Mouse (Mus musculus) urinary bladder, adult 18-20 months (tissue): ENCODE results near the gene H2afj.

Experiments used
- DNase-seq, 2 experiments: peaks; one replicate each; pipeline ENCODE4 v3.0.0; 2022; ENCODE audit warnings: low spot score in 2 of 2, mixed read lengths in 2 of 2

Gene H2afj

DNA sequence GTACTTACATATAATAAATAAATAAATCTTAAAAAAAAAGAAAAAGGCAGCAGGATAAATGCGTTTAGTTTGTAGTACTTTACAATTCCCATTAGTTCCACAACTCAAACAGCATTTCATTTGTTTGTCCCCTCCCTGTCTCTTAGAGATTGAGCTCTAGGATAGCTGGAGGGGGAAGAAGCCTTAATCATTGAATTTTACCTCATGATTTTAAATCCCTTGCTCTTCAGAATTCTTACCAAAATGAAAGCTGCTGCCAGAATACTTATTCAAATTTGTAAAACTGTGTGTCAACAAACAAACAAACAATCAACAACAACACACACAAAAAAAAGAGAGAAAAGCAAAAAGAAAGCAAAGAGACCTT, 2.7 kb upstream of the H2afj start:
- no peak for DNase-seq

DNA sequence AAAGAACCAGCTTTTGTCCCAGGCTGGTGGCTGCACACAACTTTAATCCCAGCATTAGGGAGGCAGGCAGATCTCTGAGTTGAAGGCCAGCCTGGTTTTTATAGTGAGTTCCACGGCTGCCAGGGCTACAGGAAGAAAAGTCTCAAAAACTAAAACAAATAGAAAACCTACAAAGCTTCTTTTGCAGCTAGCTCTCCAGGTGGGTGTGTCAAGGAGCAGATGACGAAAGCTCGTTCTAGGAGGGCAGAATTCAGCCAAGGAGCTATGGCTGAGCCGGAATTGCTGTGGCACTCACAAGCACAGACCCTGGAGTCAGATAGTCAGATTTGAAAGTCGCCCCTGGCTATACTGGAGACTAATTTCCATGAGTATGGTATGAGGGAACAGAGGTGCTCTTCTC, 1.2 kb upstream of the H2afj start:
- DNase-seq: no peak

DNA sequence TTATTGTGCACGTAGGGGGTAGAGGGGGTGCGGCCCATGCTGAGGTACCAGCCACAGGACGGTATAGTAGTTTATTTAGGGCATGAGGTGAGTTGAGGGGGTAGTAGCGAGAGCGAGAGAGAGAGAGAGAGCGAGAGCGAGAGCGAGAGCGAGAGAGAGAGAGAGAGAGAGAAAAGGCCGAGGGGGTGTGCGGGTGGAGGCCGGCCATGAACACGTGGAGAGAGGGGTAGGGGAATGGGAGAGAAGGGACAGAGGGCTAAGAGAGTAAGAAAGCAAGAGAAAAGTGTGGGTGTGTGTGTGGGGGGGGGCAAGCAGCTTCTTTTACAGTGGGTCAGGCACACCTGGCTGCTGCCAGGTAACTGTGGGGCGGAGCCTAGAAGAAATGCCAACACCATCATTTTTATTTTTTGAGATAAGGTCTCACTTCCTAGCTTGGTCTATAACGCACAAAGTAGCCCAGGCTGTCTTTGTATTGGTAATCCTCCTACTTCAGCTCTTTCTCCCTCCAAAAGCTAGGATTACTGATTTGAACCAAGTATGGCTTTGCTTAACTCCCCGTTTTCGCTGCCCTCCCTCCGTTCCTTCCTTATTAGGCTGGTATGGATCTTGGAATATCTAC, 540 bp upstream of the H2afj start:
- DNase-seq: no peak

DNA sequence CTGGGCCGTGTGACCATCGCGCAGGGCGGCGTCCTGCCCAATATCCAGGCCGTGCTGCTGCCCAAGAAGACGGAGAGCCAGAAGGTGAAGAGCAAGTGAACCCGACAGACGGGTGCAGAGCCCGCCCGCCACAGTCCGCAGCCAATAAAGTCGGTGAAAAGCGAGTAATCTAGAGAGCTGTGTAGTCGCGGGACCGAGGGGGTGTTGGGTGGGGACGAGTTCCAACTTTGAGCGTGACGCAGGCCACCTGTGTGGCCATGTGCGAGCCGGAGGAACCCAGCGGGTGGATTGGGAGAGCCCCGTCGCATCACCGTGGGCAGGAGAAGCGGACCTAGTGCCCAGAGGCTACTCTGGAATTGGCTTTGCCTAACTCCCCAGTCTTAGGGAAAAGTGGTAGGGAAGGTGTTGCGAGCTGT, 595 bp downstream of the H2afj start:
- no peak for DNase-seq

DNA sequence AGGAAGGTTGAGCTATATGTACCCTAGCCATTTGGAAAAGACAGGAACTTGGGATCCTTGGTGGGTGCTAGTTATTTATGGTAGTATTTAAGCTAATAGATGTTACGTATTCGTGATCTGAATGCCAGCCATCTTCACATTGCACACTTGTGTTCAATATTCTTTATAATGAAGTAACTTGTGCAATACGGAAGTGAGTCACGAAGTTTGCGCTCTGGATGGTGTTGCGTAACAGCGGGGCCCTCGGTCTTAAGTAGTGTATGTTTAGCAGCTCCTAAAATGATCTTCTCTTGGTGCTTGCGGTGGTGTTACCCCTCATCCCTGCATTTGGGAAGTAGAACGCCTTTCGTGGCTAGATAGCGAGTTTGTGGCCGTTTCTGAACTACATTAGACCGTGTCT, 1.0 kb downstream of the H2afj start:
- peak in 1 of 2 experiments; percentile 71 for DNase-seq

DNA sequence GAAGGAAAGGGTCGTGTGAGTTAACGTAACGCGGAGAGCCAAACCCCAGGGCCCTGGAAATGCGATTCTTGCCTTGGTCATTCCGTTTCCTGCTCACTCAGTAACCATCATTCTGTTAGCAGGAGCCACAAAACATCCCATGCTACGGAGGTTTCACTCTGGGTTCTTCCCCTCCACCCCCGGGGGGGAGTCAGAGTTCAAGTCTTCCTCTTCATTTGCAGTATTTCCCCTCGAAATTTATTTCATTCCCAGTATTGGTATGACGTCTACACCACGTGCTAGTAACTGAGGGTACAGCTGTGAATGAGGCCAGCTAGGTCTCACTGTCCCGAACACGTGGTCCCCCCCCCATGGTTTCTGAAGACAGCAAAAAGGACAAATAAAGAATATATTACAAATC, 1.6 kb downstream of the H2afj start:
- DNase-seq: no peak

DNA sequence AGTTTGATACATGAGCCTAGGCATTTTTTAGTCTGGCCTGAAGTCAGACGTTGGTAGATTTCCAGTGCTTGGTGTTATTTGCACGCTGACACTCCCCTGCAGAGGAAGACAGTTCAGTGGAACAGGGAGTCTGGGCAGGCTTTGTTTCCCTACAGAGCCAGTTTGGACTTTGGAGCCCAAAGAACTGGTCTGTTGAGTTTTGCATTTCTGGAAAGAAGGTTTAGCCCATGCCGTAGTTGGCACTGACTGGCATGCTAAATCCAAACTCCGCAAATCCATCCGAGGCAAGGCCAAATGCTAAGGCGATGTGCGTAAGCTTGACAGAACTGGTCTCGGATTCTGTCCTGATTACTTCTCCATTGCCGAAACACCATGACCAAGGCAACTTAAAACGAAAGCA, 3.2 kb downstream of the H2afj start:
- DNase-seq: no peak

DNA sequence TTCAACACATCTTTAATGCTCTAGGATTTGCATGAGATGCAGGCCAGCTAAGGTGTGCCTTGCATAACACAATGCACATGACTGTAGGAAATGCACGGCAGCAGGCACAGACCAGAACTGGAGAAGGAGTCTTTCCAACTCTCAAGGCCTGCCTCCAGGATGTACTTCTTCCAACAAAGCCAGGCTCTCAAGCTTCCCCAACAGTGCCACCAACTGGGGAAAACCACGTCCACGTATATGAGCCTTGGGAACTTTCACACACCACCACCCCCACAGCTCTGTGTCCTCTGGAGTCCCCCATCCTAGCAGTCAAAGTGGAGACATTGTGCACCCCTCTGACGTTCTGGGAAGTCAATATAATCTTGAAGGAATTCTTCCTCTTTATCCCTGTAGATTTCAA, 5.1 kb downstream of the H2afj start:
- no peak for DNase-seq

DNA sequence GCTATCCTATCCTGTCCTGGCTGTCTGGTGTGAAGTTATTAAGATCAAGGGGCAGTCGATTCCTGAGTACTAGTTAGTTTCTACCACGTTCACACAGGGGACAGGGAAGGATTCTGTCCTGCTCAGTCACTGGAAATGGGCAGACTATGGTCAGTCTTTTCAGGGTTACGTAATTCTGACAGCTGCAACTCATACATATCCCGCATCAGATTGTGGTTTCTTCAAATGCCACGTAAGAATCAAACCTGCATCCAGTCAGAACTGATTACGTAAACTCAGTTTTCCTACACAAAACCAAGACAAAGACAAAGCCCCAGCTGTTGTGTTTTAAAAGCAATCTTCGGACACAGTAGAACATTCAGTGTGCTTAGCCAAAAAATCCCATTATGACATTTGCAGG, 7.3 kb downstream of the H2afj start:
- no peak for DNase-seq

DNA sequence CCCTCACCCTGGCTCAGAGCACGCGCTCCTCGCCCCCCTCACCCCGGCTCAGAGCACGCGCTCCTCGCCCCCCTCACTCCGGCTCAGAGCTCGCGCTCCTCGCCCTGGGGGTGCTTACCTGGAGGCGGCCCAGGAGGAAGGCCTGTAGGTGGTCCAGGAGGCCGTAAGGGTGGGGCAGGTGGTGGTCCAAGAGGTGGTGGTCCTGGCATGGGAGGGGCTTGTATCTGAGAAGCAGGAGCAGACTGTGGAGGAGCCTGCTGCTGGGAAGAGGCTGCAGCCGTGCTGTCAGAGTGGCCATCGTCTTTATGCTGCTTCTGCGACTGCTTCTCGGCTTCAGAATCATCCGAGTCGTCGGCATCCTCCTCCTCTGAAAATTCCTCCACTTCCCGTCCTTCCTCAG, 8.8 kb downstream of the H2afj start:
- DNase-seq: no peak

DNA sequence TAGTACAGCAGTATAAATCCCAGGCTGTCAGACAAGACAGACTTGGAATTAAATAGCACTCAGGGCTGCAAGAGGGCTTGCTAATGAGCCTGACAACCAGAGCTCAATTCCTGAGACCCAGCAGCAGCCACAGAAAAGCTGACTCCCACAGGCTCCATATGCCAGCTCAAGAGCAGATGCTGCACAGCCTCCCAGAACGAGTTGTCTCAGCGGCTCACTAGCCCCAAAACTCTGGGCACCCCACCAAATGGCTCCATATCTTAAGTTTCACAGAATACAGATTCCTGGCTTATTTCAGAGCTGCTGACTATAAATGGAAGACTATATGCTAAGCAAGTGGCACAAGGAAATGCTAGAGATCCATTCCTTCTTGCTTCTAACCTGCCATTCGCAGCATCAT, 9.5 kb downstream of the H2afj start:
- no peak for DNase-seq

DNA sequence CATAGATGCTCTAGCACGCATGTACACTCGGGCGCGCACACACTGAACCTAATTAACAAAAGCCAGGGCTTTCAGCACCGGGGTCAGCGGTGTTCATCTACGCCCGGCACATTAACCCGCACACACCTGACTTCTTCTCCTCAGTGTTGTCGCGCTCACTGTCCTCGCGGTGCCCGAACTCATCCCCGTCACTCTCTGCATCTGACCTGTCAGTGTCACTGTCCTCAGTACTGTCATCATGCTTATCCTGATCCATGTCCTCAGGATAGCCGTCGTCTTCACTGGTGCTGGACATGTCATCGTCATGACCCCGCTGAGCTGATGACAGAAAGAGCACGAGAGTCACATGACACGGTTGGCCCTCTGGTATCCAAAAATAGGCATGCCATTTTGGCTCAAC, 12.3 kb downstream of the H2afj start:
- DNase-seq: no peak

DNA sequence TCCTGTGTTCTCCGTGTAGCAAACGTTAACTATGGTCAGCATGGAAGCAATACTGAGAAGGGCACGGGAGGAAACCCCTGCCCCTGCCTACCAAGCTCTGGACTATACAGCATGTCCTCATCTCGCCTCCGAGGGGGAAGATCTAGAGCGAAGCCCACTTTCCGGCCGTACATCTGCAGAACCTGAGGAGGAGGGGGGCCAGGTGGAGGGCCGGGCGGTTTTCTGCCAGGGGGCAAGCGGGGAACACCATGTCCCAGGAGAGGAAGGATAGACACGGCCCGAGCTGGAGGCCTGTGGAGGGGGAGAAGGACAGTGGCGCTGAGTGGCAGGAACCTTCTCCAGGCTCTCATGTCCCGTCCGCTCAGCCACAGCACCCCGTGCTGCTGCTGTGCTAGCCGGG, 13.0 kb downstream of the H2afj start:
- DNase-seq: no peak

DNA sequence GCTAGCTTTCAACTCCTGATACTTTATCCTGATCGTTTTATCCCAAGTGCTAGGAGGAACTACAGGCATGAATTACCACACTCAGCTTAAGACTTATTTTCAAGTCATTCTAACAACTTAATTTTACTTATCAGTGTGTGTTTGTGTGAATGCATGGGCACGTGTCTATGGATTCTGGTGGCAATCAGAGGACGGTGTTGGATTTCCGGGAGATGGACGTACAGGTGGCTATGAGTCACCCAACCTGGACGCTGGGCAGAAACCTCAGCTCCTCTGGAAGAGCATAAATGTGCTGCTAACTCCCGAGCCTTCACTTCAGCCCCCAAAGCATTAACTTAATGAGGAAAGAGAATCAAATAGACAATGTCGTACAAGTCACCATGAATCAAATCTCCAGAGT, 16.9 kb downstream of the H2afj start:
- DNase-seq: no peak

DNA sequence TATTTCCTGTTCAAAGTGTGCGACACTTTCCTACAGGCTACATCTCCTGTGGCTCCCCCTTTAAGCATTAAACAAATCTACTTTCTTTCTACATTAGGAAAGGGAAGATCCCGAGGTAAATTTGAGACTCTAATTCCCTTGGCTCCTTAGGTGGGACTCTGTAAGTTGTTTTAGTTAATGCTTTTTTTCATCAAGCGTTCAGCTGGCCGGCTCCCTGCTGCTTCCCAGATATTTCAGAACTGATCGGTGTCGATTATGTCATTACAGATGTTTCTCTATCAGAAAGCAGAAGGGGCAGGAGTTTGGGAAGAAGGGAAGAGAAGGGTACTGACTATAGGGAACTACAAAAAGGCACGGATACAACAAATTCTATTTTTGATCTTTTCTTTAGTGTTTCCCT, 19.1 kb downstream of the H2afj start:
- DNase-seq: no peak

DNA sequence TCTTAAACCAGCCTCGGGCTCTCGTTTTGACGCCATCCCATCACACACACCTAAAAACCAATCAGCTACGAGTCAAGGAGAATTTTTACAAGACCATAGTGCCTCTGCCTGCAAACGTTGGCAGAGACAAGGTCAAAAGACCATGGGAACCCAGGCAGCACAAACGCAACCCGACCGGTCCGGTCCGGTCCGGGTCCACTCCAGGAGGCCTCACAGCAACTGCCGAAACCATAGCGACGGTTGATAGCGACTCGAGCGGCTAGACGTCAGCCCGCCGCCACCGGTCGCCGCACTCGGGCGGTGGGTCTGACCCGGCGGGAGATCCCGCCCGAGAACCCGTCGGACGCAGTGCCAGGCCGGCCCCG, 19.5 kb downstream of the H2afj start, which contains the start of gene BC049715:
TSS of gene BC049715 (plus strand) at position 111 of the 365 bp plus-strand sequence.
- no peak for DNase-seq

DNA sequence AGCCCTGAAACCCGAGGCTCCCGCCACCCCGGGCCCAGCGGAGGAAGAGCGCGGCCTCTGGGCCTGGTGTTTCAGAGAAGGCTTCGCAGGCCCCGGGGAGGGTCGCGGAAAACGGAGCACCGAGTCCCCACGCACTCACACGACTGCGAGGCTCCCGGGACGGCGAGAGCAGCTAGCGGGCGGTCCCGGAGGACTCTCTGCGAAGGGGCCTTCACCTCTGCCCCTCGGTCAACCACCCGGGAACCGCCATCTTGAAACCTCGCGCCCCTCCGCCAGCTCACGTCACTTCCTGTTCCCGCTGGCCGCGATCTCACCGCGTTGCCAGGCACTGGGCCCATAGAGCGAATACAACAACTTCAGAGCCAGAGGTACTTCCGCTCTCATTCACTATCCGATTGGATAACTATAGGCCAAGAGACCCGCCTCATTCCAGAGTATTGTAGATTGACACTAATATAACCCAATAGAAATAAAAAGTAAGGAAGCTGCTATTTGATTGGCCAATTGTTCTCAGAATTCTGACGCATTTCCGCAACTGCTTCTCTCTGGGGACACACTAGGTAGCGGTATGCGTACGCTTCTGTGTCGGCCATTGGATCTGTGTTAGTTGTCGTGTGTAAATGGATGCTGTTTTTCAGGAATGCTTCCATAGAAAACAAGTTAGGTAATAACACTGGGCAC, 20.0 kb downstream of the H2afj start, which contains the start of gene Wbp11:
TSS of gene Wbp11 (minus strand) at position 353 of the 681 bp plus-strand sequence.
- peak; percentile 91 to 95 for DNase-seq

DNA sequence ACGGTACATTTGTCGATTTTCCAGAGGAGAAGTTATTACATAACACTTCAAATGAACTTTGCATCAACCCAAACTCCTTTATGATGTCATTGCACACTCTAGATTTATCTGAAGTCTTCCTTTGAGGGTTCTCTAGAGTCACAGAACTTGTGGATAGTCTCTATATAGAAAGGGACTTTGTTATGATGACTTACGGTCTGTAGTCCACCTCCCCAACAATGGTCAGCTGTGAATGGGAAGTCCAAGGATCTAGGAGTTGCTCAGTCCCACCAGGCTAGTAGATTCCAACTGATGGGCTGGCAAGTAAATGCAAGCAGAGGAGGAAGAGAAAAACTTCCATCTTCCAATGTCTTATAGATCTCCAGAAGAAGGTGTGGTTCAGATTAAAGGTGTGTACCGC, 20.6 kb downstream of the H2afj start:
- no peak for DNase-seq

DNA sequence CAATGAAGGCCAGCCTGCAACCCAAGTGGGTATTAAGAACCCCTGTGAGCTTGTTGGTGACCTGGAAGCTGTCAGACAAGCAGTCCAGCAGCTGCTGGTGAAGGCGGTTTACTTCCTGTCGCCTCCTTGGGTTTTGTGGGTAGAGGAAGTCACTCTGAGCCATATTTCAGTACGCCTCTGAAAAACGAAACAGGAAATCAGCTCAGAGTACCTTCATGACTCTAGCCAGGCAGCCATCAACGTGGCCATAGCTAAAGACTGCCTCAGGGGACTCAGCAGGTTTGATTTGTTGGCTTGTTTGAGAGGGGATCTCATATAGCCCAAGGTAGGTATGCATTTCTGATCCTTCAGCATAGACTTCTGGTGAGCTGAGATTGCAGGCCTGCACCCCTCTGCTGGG, 23.7 kb downstream of the H2afj start:
- no peak for DNase-seq

DNA sequence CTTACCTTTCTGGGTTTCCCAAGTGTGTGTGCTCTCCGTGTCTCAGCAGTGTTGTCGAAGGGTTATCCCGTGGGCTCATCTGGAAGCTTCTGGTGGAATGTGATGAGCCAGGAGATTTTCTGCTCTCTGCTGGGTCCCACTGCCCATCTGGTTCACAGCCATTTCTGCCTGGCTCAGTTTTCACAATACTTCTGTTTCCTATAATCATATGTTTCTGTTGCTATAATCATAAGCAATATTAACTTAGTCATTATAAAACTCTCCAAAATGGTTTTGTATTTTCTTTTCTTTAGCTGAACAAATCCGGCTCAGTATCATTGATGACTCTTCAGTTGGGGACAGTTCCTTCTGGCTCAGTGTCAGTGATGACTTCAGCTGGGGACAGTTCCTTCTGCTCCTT, 27.3 kb downstream of the H2afj start, which contains the start of gene Smco3:
TSS of gene Smco3 (minus strand) at position 101 of the 400 bp plus-strand sequence.
- no peak for DNase-seq

DNA sequence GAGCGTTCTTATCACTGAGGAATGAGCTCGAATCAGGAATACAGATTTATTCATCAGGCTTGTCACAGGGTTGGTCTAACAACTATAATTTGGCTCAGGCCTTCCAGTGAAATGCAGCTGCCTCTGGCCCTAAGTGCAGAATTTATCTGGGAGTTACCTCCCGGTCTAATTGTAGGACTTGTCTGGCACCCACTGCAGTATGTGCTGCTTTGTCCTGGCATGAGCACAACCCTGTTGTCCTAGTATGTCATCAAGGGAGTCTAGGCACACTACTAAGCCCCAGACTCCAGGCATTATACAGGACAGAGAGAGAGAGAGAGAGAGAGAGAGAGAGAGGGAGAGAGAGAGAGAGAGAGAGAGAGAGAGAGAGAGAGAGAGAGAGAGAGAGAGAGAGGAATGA, 29.3 kb downstream of the H2afj start:
- DNase-seq: no peak

DNA sequence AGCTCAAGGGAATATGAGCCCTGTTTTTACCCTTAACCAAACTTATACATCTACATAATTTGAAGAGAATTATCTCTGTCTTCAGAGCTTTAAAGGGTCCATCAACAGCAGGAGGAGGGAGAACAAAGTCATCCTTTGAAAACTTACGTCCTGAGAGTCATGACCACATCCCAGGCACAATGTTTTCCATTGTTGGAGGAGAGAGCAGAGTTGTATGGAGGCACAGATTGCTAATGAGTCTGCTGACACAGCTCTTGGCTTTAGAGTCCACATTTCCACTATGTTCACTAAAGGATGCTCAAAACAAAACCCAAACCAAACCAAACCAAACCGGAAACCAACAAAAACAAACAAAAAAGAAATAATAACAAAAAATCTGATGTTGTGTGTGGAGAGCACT, 36.9 kb downstream of the H2afj start:
- no peak for DNase-seq

DNA sequence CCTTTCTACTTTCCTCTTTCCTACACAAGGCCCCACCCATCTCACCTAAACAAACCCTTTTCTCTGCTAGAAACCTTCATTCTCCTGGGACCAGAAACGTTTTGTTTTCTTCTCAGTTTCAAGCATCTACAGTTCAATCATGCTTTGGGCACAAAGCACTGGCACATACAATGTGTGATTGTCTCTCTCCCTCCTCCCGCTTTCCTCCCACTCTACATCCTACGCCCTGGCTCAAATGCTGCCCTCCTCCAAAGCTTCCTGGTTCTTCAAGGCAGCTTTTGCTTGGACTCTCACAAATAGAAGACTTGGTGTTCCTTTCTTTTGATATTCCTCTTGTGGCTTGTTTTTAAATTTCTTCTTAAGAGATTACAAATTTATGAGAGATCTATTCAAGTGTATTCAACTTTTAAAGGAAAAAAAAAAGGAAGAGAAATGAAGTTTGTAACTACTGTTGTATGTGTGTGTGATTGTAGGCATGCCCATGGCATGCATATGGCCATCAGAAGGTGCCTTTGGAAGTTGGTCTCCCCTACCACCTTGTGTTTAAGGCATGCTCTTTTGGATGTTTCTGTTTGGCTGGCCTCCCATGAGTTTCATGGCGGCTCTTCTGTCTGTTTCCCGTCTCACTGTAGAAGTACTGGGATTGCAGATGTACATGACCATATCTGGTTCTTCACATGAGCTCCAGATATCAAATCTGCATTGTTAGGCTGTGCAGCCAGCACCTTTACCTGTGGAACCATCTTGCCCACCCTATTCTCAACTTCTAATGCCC, 37.8 kb downstream of the H2afj start:
- no peak for DNase-seq
